Mouse (Mus musculus): Measurements from ENCODE around the gene Arfgap1. TPM values are rescaled to one million over a fixed set of nuclear protein-coding genes. Genes with fewer than 3 reads are reported as not detected.

The Arfgap1 gene
- polyA plus RNA-seq, 1 experiment from 2014 or later, result 18.8 TPM

DNA sequence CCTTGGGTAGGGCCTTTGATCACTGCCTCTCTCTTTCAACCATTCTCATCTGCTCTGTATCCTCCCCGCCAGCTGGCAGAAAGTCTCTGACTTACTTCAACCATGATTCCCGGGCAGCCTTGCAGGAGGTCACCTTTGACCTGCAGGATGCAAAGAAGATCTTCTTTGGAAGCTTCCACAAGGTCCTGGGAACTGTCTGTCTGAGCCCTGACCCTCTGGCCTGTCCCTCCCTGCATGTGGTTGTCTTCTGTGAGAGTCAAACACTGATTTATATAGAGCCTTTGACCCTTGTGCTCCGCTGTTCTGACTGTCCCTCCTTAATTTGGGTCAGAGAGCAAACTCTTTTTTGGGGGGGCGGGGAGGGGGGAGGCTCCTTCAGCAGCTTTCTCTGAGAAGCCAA lies 40.0 kb downstream of the Arfgap1 start:
- TF ChIP-seq CTCF (IDR thresholded peaks at IDR 0.05; ENCODE audit: low read depth), result no peak
- no peak for TF ChIP-seq EP300 (IDR thresholded peaks at IDR 0.05; ENCODE audit: low read depth)
- H3K27me3 ChIP-seq (ENCODE audit: insufficient read depth, low read length), result no peaks in the 10 kb centered on the region
- no peaks in the 10 kb centered on the region for H3K36me3 ChIP-seq (replicated peaks; ENCODE audit: insufficient read depth, low read length)
- no peak overlapping the region for H3K27ac ChIP-seq (ENCODE audit: low read depth)
- DNase-seq, result no peak
- H3K9ac ChIP-seq (replicated peaks), result no peak overlapping the region
- ATAC-seq, result no peak
- 57% methylated on average over 4 of the region's 4 CpGs for WGBS (ENCODE audit: insufficient replicate concordance)
- no peak overlapping the region for H3K4me2 ChIP-seq (ENCODE audit: low read depth, low read length)
- no peak overlapping the region for H3K4me3 ChIP-seq (ENCODE audit: low read depth, low read length)
- H3K4me1 ChIP-seq (ENCODE audit: insufficient read depth), result no peaks in the 10 kb centered on the region
- H3K9me3 ChIP-seq (ENCODE audit: low read length), result no peaks in the 10 kb centered on the region

DNA sequence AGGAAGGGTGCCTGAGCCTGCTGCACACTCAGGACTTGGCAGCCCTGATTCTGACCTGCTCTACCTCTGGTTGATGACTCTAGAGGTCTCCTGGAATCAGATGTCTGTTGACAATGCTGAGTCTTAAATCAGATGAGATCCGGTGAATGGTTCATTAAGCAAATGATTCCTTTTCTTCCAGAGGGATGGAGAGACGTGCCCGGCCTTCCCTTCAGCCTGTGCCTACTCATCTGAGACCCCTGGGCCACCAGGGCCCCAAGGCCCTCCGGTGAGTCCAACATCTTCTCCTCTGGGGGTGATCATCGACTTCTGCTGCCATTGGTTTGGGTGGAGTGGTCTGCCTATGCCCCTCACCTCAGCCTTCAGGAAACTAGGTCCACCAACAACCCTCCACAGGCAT lies 41.3 kb downstream of the Arfgap1 start:
- Histone ChIP-seq H3K36me3 (replicated peaks; ENCODE audit: insufficient read depth, low read length) (no peaks in the 10 kb centered on the region), H3K4me2 (ENCODE audit: low read depth, low read length) (no peak overlapping the region), H3K9me3 (ENCODE audit: low read length) (no peaks in the 10 kb centered on the region), H3K4me1 (ENCODE audit: insufficient read depth) (no peaks in the 10 kb centered on the region), H3K9ac (replicated peaks) (no peak overlapping the region), H3K27ac (ENCODE audit: low read depth) (no peak overlapping the region), H3K27me3 (ENCODE audit: insufficient read depth, low read length) (no peaks in the 10 kb centered on the region), H3K4me3 (ENCODE audit: low read depth, low read length) (no peak overlapping the region)
- no peak for DNase-seq
- no peak for ATAC-seq
- WGBS (ENCODE audit: insufficient replicate concordance), result 65% methylated on average over 5 of the region's 5 CpGs
- no peak for TF ChIP-seq CTCF (IDR thresholded peaks at IDR 0.05; ENCODE audit: low read depth)
- no peak for TF ChIP-seq EP300 (IDR thresholded peaks at IDR 0.05; ENCODE audit: low read depth)

DNA sequence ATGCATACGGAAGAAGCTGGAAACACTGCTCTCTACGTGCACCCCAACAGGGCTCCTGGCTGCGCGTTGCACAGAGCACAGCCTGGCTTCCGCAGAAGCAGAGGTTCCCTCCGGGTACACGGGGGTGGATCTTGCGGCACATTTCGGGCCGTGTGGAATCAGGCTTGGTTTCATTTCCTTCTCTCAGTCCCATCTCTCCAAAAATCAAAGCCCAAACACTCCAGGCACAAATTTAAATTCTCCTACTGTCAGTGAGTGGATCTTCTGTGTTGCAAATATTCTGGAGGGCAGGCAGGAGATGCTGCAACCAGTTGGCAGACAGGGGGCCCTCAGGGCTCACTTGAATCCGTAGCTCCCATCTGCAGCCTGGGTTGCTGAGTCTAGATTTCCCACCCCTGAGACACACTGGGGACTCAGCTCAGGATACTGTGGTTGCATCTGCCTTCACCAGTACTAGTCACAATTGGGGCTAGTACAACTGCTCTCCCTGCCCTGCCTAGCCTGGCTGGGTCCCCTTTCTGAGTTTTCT lies 64.4 kb downstream of the Arfgap1 start:
- Histone ChIP-seq H3K9me3 (ENCODE audit: low read length) (no peaks in the 10 kb centered on the region), H3K27ac (ENCODE audit: low read depth) (no peak overlapping the region), H3K4me2 (ENCODE audit: low read depth, low read length) (no peak overlapping the region), H3K36me3 (replicated peaks; ENCODE audit: insufficient read depth, low read length) (no peaks in the 10 kb centered on the region), H3K9ac (replicated peaks) (no peak overlapping the region), H3K4me3 (ENCODE audit: low read depth, low read length) (no peak overlapping the region), H3K27me3 (ENCODE audit: insufficient read depth, low read length) (peaks cover 2% of the 10 kb centered on the region; the same call in 1 of the 2 replicates), H3K4me1 (ENCODE audit: insufficient read depth) (no peaks in the 10 kb centered on the region)
- no peak for DNase-seq
- ATAC-seq, result no peak
- TF ChIP-seq CTCF (IDR thresholded peaks at IDR 0.05; ENCODE audit: low read depth) (no peak), EP300 (IDR thresholded peaks at IDR 0.05; ENCODE audit: low read depth) (no peak)
- WGBS (ENCODE audit: insufficient replicate concordance), result 72% methylated on average over 11 of the region's 11 CpGs

Other genes with a start within 250 kb of the Arfgap1 start
- 5.2 and 6.0 TPM in 2 replicates for gene Slc17a9, start 242.0 kb upstream of the Arfgap1 start, polyA plus RNA-seq (2015; fragmentation: Nextera tagmentation; extraction: Ambion mirVana)
- gene Bhlhe23, start 190.3 kb upstream of the Arfgap1 start, polyA plus RNA-seq (2015; fragmentation: Nextera tagmentation; extraction: Ambion mirVana), result not detected in 2 replicates
- 17.3 and 17.8 TPM in 2 replicates for gene Ythdf1, start 46.3 kb upstream of the Arfgap1 start, polyA plus RNA-seq (2015; fragmentation: Nextera tagmentation; extraction: Ambion mirVana)
- not detected in 2 replicates for gene Birc7, start 38.2 kb upstream of the Arfgap1 start, polyA plus RNA-seq (2015; fragmentation: Nextera tagmentation; extraction: Ambion mirVana)
- 1.6 and 3.4 TPM in 2 replicates for gene Nkain4, start 12.5 kb upstream of the Arfgap1 start, polyA plus RNA-seq (2015; fragmentation: Nextera tagmentation; extraction: Ambion mirVana)
- gene Col20a1, start 19.3 kb downstream of the Arfgap1 start, polyA plus RNA-seq (2015; fragmentation: Nextera tagmentation; extraction: Ambion mirVana), result 0.12 and 0.18 TPM in 2 replicates
- 0.02 and 0.05 TPM in 2 replicates for gene Chrna4, start 76.3 kb downstream of the Arfgap1 start, polyA plus RNA-seq (2015; fragmentation: Nextera tagmentation; extraction: Ambion mirVana)
- gene Kcnq2, start 168.1 kb downstream of the Arfgap1 start, polyA plus RNA-seq (2015; fragmentation: Nextera tagmentation; extraction: Ambion mirVana), result not detected in 2 replicates
- gene Eef1a2, start 189.8 kb downstream of the Arfgap1 start, polyA plus RNA-seq (2015; fragmentation: Nextera tagmentation; extraction: Ambion mirVana), result 0.05 TPM in 1 of 2 replicates, not detected in the other
- gene Ppdpf, start 220.0 kb downstream of the Arfgap1 start, polyA plus RNA-seq (2015; fragmentation: Nextera tagmentation; extraction: Ambion mirVana), result 120 and 125 TPM in 2 replicates
- gene Ptk6, start 235.6 kb downstream of the Arfgap1 start, polyA plus RNA-seq (2015; fragmentation: Nextera tagmentation; extraction: Ambion mirVana), result 0.20 and 0.27 TPM in 2 replicates
- 0.35 and 0.44 TPM in 2 replicates for gene Srms, start 246.0 kb downstream of the Arfgap1 start, polyA plus RNA-seq (2015; fragmentation: Nextera tagmentation; extraction: Ambion mirVana)